Mouse (Mus musculus): ENCODE measurements around the gene Tent5d.

Gene Tent5d

GRCm38 (mm10) chrX:107792290-107792689 is at the start of gene Tent5d:
Gene Tent5d, plus strand, starts transcription at chrX:107792590.
- no peak for DNase-seq (ENCODE audit: low read depth, low spot score)

GRCm38 (mm10) chrX:107767896-107768295 is 24.5 kb upstream of the Tent5d start:
- DNase-seq (ENCODE audit: low read depth, low spot score) = peak; percentile 2

- DNase-seq (ENCODE audit: low read depth, low spot score) = no peak
Measured at GRCm38 (mm10) chrX:107790136-107790535, 2.3 kb upstream of the Tent5d start.

GRCm38 (mm10) chrX:107790750-107791493 is 1.5 kb upstream of the Tent5d start:
- DNase-seq (ENCODE audit: low read depth, low spot score) = peak; percentile 8

- DNase-seq (ENCODE audit: low read depth, low spot score) = no peak
Measured at GRCm38 (mm10) chrX:107795785-107796184, 3.4 kb downstream of the Tent5d start.

- DNase-seq (ENCODE audit: low read depth, low spot score) = no peak
Measured at GRCm38 (mm10) chrX:107796919-107797318, 4.5 kb downstream of the Tent5d start.

GRCm38 (mm10) chrX:107812120-107812519 is 19.7 kb downstream of the Tent5d start:
- DNase-seq (ENCODE audit: low read depth, low spot score) = no peak

- no peak for DNase-seq (ENCODE audit: low read depth, low spot score)
Measured at GRCm38 (mm10) chrX:107815502-107816217, 23.3 kb downstream of the Tent5d start.

GRCm38 (mm10) chrX:107816218-107816554 is 23.8 kb downstream of the Tent5d start, which contains the start of gene 2610002M06Rik:
Gene 2610002M06Rik, minus strand, starts transcription at chrX:107816334.
- peak; percentile 92 for DNase-seq (ENCODE audit: low read depth, low spot score)

- DNase-seq (ENCODE audit: low read depth, low spot score) = no peak
Measured at GRCm38 (mm10) chrX:107816726-107817125, 24.3 kb downstream of the Tent5d start.

GRCm38 (mm10) chrX:107858165-107858564 is 65.8 kb downstream of the Tent5d start:
- peak; percentile 11 for DNase-seq (ENCODE audit: low read depth, low spot score)

All from ZHBTc4 (cell line).